Mouse (Mus musculus): ENCODE data around the gene Rtn2.

DNA sequence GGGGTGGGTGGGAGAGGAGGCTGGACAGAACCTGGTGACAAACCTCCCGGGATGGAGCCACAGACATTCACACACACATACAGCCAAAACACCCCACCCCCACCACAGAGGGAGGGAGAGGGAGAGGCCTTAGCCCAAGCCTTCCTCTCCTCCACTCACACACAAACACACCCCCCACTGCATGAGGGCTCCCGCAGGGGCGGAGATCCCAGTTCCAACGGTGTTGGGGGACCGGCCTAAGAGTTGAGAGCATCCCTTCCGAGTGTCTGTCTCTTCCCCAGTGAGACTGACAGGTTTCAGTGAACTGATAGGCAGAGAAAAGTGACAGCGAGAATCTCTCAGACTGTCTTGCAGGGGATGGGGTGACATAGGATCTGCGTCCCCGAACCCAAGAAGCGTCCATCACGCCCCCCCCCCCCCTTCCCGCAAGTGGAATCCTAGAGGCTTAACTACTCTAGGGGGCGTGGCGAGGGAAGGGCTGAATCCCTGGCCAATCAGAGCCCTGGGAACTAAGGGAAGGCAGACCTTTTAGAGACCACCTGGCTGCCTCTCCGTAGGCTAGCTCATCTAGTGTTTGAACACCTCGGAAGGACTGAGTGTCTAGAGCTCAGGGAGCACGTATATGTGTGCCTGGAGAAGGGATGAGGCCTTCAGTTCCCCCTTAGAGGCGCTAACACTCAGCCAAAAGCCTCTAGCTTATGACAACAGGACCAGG is 25.5 kb downstream of the Rtn2 start:
- no peak for TF ChIP-seq ZC3H11A (IDR thresholded peaks at IDR 0.05; ENCODE audit: borderline replicate concordance, low read depth, low read length)
- TF ChIP-seq HCFC1 (IDR thresholded peaks at IDR 0.05; ENCODE audit: borderline replicate concordance, insufficient read depth, low read length) = no peak
- TF ChIP-seq CHD2 (IDR thresholded peaks at IDR 0.05; ENCODE audit: low read depth, low read length) = peak; percentile 46; the same call in 1 of the 2 replicates
